Mouse (Mus musculus) kidney, adult 2 months (tissue): ENCODE data around the gene Ets1. TPM values are rescaled to one million over a fixed set of nuclear protein-coding genes. Genes with fewer than 3 reads are reported as not detected.
A peak's percentile ranks its signal among the peaks of the same experiment; 100 is the strongest.

Experiments
- DNase-seq: peaks from one replicate; pipeline ENCODE4 v3.0.0; 2021
- H3K27ac ChIP-seq: fragments of 200-500 bp; 2 replicates; pipeline ENCODE4 v1.5.1; 2012; ENCODE audit warnings: low read depth, low read length, control low read depth, inconsistent platforms; ENCODE audit not compliant: insufficient read depth
- H3K27me3 ChIP-seq: fragments of 200-500 bp; replicated peaks from 2 replicates; pipeline ENCODE4 v1.6.1; 2012; ENCODE audit warnings: mild to moderate bottlenecking, moderate library complexity, low read length, inconsistent platforms; ENCODE audit not compliant: control insufficient read depth, insufficient read depth
- H3K36me3 ChIP-seq: fragments of 200-500 bp; 2 replicates; pipeline ENCODE4 v1.6.1; 2012; ENCODE audit warnings: mild to moderate bottlenecking, moderate library complexity, low read length, inconsistent platforms; ENCODE audit not compliant: control insufficient read depth, insufficient read depth
- H3K4me1 ChIP-seq: fragments of 200-500 bp; 2 replicates; pipeline ENCODE4 v1.6.1; 2011; ENCODE audit warnings: low read length; ENCODE audit not compliant: control insufficient read depth, insufficient read depth
- H3K4me3 ChIP-seq: fragments of 200-500 bp; 2 replicates; pipeline ENCODE4 v1.5.1; 2011; ENCODE audit warnings: mild to moderate bottlenecking, low read depth, low read length, control low read depth; ENCODE audit not compliant: insufficient read depth
- CTCF ChIP-seq: fragments of 200-500 bp; conservative IDR thresholded peaks from 2 replicates; pipeline ENCODE4 v1.5.1; 2011; ENCODE audit warnings: low read depth, mild to moderate bottlenecking, control low read depth, low read length, moderate library complexity, mixed read lengths; ENCODE audit not compliant: insufficient read depth, insufficient read length
- POLR2A ChIP-seq: fragments of 200-500 bp; IDR thresholded peaks from one replicate; pipeline ENCODE4 v1.6.1; 2011; ENCODE audit warnings: low read depth, low read length, control low read depth
- WGBS: fragments of 180-500 bp; shearing (Covaris S2); methylation state at CpG from one replicate; pipeline ENCODE4 v1.1.7; 2018; 5-methylcytosine and 5-hydroxymethylcytosine counted together
- polyA plus RNA-seq: library from polyadenylated mRNA; depleted of rRNA; stranded (reverse); fragments of >200 nt; gene quantifications from 2 replicates; pipeline ENCODE4 v1.2.3, GENCODE M21; 2012

Gene Ets1
- polyA plus RNA-seq, 1 experiment: 25.2 TPM

DNA sequence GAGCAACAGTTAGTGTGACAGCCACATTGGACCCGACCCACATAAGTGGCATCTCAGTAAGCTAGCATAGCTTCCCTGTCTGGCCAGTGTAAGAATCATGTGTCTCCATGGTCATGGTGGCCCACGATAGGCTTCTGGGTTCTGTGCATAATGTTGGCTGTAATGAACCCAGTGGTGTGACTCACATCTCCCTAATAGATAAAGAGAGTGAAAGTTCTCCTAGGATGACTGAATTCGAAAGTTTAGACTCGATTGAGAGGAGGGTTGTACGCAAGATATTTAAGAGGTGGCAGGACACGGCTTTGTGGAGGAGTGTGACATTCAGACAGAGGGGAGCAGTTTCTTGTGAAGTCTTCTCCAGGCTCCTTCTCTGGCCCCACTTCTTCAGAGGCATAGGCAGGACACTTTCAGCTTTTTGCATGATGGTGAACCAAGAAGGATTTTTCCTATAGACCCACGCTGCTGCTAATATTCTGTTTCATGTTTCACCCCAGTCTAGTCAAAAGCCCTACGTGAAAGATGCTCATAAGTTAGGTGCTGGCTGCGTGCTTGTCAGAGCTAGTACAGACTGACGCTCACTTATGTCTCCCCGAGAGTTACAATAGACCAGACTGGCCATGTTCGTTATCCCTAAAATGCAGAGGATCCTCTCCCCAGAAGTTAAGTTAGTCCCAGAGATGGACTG lies 109.2 kb downstream of the Ets1 start:
- TF ChIP-seq CTCF (no peak), POLR2A (no peak)
- Histone ChIP-seq H3K27me3 (no peaks in the 10 kb centered on the region), H3K27ac (no peak overlapping the region), H3K4me1 (peaks cover 6% of the 10 kb centered on the region; the same call in 1 of the 2 replicates), H3K4me3 (no peak overlapping the region), H3K36me3 (no peaks in the 10 kb centered on the region)
- WGBS: 74% methylated on average over 12 of the region's 12 CpGs
- DNase-seq: no peak

DNA sequence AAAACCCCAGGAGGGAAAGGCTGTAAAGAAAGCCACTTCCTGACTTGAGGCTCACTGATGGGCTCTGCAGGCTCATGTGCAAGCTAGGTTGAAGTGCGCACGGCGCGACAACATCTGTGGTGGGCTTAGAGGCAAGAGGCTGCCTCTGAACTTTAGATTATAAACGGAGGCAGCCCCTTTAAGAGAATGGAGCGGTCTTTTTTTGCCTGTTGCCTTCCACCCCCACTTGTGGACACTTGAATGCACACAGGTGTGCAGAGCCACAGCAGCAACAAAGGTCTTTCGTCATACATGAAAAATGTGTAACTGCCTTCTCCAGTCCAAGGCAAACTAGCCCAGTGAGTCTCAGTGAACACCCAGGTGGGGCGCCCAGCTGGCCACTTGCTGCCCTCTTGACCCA lies 110.0 kb downstream of the Ets1 start:
- no peak overlapping the region; the same call in 1 of the 2 replicates for H3K27ac ChIP-seq
- no peaks in the 10 kb centered on the region for H3K27me3 ChIP-seq
- no peaks in the 10 kb centered on the region for H3K36me3 ChIP-seq
- no peak for DNase-seq
- 65% methylated on average over 8 of the region's 8 CpGs for WGBS
- no peak overlapping the region for H3K4me3 ChIP-seq
- no peak for TF ChIP-seq CTCF
- TF ChIP-seq POLR2A: no peak
- H3K4me1 ChIP-seq: peaks cover 6% of the 10 kb centered on the region; the same call in 1 of the 2 replicates

DNA sequence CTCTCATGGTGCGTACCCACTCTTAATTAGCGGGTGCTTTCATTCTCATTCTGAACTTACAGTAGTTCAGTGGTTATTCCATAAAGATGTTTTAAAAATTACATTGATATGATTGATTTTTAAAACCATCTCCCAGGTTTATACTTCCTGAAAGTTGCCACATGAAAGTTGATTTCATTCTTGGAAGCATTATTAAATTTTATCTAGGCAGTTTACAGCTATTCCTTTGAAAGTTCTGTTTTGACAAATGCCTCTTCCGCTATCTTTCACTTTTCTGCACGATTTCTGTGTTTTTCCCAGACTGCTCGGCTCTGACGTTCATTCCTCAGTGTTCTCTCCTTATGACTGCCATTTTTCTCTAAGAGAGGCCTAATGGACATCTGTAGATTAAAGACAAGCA lies 110.6 kb downstream of the Ets1 start:
- DNase-seq: no peak
- no peaks in the 10 kb centered on the region for H3K36me3 ChIP-seq
- WGBS: 85% methylated on average over 6 of the region's 6 CpGs
- TF ChIP-seq CTCF (no peak), POLR2A (no peak)
- peaks cover 6% of the 10 kb centered on the region; the same call in 1 of the 2 replicates for H3K4me1 ChIP-seq
- H3K27me3 ChIP-seq: no peaks in the 10 kb centered on the region
- H3K4me3 ChIP-seq: no peak overlapping the region
- H3K27ac ChIP-seq: no peak overlapping the region

DNA sequence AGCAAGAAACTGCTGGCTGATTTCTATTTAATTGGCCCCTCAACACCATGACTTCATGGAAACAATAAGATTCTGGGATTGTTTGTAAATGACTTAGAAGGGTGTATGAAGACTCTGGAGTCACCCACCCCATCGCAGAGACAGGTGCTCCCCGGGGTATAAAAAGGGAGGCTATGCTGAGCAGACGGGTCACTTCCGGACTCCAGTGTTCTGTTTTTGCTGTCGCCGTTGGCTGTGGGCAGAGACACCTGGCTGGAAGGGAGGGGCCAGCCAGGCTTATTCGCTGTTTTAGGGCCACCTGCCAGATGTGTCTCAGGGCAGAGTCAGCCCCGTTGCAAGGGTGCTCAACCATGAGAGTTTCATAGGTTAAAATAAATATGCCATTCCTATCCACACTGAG lies 111.6 kb downstream of the Ets1 start:
- no peaks in the 10 kb centered on the region for H3K27me3 ChIP-seq
- H3K4me1 ChIP-seq: peaks cover 6% of the 10 kb centered on the region; the same call in 1 of the 2 replicates
- H3K27ac ChIP-seq: no peak overlapping the region
- WGBS: 47% methylated on average over 8 of the region's 8 CpGs
- TF ChIP-seq CTCF: no peak
- no peak for TF ChIP-seq POLR2A
- no peaks in the 10 kb centered on the region for H3K36me3 ChIP-seq
- no peak overlapping the region for H3K4me3 ChIP-seq
- peak; percentile 46 for DNase-seq

DNA sequence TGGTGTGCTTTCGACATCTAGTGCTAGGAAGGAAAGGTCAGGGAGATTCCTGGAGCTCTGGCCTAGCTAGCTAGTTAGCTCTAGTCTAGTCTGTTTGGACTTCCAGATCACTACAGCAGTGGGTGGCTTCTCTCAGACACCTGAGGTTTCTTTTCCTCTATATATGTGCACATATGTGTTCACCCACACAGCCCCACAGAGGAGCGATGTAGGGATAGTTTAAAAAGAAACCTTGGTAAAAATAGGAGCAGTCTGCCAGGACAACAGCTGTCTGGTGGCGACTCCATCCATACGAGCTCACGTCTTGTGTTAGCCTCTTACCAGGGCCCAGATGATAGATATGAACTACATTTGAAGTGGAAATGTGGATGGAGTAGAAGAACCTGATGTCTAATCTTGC lies 112.5 kb downstream of the Ets1 start:
- no peak for TF ChIP-seq CTCF
- H3K27ac ChIP-seq: no peak overlapping the region
- H3K4me1 ChIP-seq: peaks cover 3% of the 10 kb centered on the region; the same call in 1 of the 2 replicates
- H3K27me3 ChIP-seq: no peaks in the 10 kb centered on the region
- H3K4me3 ChIP-seq: no peak overlapping the region
- H3K36me3 ChIP-seq: no peaks in the 10 kb centered on the region
- WGBS: 89% methylated on average over 5 of the region's 5 CpGs
- DNase-seq: no peak

DNA sequence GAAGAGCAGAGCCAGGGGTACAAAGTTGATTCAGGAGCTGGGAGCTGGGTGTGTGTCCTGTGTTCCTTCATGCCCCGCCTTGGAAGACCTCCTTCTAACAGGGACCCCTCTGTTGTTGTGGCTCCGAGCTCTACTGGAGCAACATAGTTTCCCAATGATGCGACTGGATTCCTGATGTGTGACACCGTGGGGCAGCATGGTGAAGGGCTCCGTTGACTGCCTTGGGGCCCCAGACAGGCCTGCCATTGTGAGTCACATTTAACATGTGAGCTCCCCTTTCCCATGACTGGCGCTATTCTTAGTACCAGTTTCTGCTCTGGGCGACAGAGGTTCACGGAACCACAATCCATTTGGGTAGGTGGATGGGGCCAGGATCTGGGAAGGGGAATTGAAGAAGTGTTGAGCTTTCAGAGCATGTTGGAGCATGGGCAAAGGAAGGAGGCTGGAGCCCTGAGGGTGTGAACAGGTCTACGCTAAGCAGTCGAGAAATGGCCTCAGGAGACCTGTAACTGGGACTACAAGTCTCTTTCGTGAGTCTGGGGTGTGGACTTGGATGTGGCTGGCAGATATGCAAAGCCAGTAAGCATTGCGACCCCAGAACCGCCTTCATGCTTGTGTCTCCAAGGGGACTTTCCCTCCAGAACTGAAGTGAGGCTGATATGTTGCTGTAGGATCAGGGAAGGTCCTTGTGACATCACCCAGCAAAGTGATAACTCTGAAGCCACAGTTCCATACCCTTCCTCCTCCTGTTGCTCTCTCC lies 113.9 kb downstream of the Ets1 start:
- Histone ChIP-seq H3K27me3 (no peaks in the 10 kb centered on the region), H3K27ac (no peak overlapping the region), H3K4me3 (no peak overlapping the region), H3K4me1 (0 out of 2 replicates have a peak, but pooled peaks cover 1% of the 10 kb centered on the region), H3K36me3 (no peaks in the 10 kb centered on the region; the same call in 1 of the 2 replicates)
- TF ChIP-seq POLR2A (no peak), CTCF (no peak)
- 86% methylated on average over 13 of the region's 13 CpGs for WGBS
- DNase-seq: no peak

DNA sequence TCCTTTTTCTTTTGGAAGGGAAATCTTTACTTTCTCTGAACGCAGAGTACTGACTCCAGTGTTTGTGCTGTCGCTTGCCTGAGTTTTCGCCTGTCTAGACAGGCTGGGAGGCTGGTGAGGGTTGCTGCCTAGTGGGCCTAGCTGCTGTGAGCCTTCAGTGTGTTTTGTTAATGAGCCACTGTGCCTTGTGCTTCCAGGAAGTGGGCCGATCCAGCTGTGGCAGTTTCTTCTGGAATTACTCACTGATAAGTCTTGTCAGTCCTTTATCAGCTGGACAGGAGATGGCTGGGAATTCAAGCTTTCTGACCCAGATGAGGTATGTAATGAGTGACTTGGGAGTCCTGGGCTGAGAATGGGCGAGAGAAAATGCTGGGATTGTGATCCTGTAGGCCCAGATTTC lies 116.6 kb downstream of the Ets1 start:
- Histone ChIP-seq H3K4me3 (no peak overlapping the region), H3K4me1 (no peaks in the 10 kb centered on the region), H3K27me3 (no peaks in the 10 kb centered on the region), H3K36me3 (no peaks in the 10 kb centered on the region; the same call in 1 of the 2 replicates), H3K27ac (no peak overlapping the region)
- 61% methylated on average over 5 of the region's 5 CpGs for WGBS
- peak; percentile 35 for DNase-seq
- TF ChIP-seq POLR2A (no peak), CTCF (no peak)

DNA sequence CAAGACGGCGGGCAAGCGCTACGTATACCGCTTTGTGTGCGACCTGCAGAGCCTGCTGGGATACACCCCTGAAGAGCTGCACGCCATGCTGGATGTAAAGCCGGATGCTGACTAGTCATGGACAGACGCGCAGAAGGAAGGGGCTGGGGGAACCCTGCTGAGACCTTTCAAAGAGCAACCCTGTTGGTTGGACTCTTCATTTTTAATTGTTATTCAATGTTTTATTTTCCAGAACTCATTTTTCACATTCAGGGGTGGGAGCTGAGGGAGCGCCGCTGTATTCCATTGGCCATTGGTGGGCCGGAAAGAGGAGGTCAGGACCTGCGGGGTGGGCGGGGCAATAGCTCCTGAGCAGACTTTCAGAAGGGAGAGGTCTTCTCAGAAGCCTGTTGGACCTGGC lies 118.3 kb downstream of the Ets1 start:
- Histone ChIP-seq H3K27me3 (no peaks in the 10 kb centered on the region), H3K4me1 (no peaks in the 10 kb centered on the region), H3K27ac (no peak overlapping the region), H3K36me3 (no peaks in the 10 kb centered on the region; the same call in 1 of the 2 replicates), H3K4me3 (no peak overlapping the region)
- 93% methylated on average over 15 of the region's 15 CpGs for WGBS
- TF ChIP-seq CTCF: no peak
- no peak for TF ChIP-seq POLR2A
- no peak for DNase-seq
